Mouse (Mus musculus) cerebellum, adult 2 months (tissue): ENCODE measurements at regions not wholly inside any gene's neighbourhood (a gene's known extent, or its start where the extent isn't known, plus 50 kb on each side); places are given as distances from the start of the nearest gene placed in this dataset.

Source experiments
- DNase-seq, 2 experiments: peaks; one replicate each; pipeline ENCODE4 v3.0.0; 2021
- H3K27ac ChIP-seq: fragments of 200-500 bp; 2 replicates; pipeline ENCODE4 v1.5.1; 2012; ENCODE audit warnings: low read length, control low read depth, inconsistent platforms; ENCODE audit not compliant: insufficient read depth
- H3K27me3 ChIP-seq: fragments of 200-500 bp; 2 replicates; pipeline ENCODE4 v1.6.1; 2012; ENCODE audit warnings: inconsistent platforms, mild to moderate bottlenecking, low read length, moderate library complexity; ENCODE audit not compliant: control insufficient read depth, insufficient read depth
- H3K4me1 ChIP-seq: fragments of 200-500 bp; 2 replicates; pipeline ENCODE4 v1.6.1; 2011; ENCODE audit warnings: low read length; ENCODE audit not compliant: control insufficient read depth, insufficient read depth
- H3K4me3 ChIP-seq: fragments of 200-500 bp; replicated peaks from 2 replicates; pipeline ENCODE3; 2011; ENCODE audit warnings: mild to moderate bottlenecking, low read depth, low read length, control low read depth; ENCODE audit not compliant: insufficient read depth
- CTCF ChIP-seq: fragments of 200-500 bp; IDR thresholded peaks from 2 replicates; pipeline ENCODE4 v1.5.1; 2011; ENCODE audit warnings: low read depth, mild to moderate bottlenecking, control low read depth, low read length, moderate library complexity, borderline replicate concordance; ENCODE audit not compliant: insufficient read depth
- POLR2A ChIP-seq: fragments of 200-500 bp; IDR thresholded peaks from 2 replicates; pipeline ENCODE4 v1.6.1; 2011; ENCODE audit warnings: low read length, control low read depth, borderline replicate concordance; ENCODE audit not compliant: insufficient read depth
- WGBS: fragments of 180-500 bp; shearing (Covaris S2); methylation state at CpG from one replicate; pipeline ENCODE4 v1.1.7; 2018; 5-methylcytosine and 5-hydroxymethylcytosine counted together

DNA sequence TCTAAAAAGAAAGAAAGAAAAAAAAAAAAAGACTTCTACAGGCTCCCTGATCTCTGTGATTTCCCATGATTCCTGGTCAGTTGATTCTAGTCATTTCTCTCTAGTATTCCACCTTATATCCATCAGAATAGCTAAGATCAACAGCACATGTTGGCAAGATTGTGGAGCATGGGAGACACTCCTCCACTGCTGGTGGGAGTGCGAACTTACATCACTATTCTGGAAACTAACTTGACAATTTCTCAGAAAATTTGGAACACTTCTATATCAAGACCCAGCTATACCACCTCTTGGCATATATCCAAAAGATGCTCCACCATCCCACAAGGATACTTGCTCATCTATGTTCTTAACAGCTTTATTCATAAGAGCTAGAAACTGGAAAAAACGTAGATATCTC is 3266.0 kb upstream of the Lrrc6 start:
- Histone ChIP-seq H3K4me1 (no peaks in the 10 kb centered on the region), H3K4me3 (no peak overlapping the region), H3K27me3 (no peaks in the 10 kb centered on the region), H3K27ac (no peak overlapping the region)
- no peak for TF ChIP-seq CTCF
- no peak for TF ChIP-seq POLR2A
- WGBS, result 91% methylated on average over 2 of the region's 2 CpGs
- no peak for DNase-seq

DNA sequence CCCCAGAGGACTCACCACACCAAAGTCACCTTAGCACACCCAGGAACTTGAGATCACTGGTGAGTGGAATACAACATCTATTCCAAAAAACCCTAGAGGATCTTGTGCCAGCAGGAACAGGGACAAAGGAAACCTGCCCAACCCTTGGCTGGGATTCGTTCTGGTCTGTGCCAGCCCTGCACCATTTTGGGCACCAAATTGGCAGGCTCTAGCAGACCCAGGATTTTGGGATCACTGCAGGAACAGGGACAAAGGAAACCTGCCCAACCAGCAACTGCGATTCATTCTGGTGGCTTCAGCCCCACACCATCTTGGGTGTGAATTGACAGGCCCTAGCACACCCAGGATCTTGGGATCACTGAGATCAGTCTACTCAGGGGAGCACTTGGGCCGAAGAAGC is 3251.9 kb upstream of the Lrrc6 start:
- Histone ChIP-seq H3K27ac (no peak overlapping the region), H3K27me3 (no peaks in the 10 kb centered on the region), H3K4me3 (no peak overlapping the region), H3K4me1 (peaks cover 3% of the 10 kb centered on the region; the same call in 1 of the 2 replicates)
- TF ChIP-seq POLR2A (no peak), CTCF (no peak)
- DNase-seq, result peak; percentile 23 to 67
- 19% methylated on average over 3 of the region's 3 CpGs for WGBS

GRCm38 (mm10) chr15:69714680-69715079 is 3214.0 kb upstream of the Lrrc6 start:
- no peak overlapping the region for H3K4me3 ChIP-seq
- H3K4me1 ChIP-seq, result no peaks in the 10 kb centered on the region
- H3K27ac ChIP-seq, result no peak overlapping the region
- TF ChIP-seq POLR2A (no peak), CTCF (no peak)
- no peaks in the 10 kb centered on the region for H3K27me3 ChIP-seq
- WGBS, result 18% methylated on average over 2 of the region's 2 CpGs
- DNase-seq, result peak in 1 of 2 experiments; percentile 26

DNA sequence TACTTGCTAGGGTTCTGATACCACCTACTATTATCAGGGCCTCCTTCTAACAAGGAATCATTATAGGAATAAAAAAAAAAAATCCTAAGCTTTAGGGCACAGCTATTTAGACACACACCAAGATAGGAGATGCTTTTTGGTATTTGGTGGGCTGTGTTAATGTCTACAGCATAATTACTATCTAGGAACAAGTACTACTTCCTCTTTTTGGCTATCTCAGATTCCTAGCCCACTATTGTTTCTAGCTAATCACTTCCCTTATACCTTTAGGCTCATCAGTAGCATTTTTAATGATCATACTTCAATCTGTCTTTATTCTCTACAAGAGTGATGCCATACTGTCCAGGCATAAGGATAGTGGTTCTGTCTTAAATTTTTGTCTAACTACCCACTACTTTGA is 3213.2 kb upstream of the Lrrc6 start:
- no peaks in the 10 kb centered on the region for H3K4me1 ChIP-seq
- H3K4me3 ChIP-seq, result no peak overlapping the region
- H3K27me3 ChIP-seq, result no peaks in the 10 kb centered on the region
- no peak for DNase-seq
- TF ChIP-seq CTCF (no peak), POLR2A (no peak)
- H3K27ac ChIP-seq, result no peak overlapping the region

DNA sequence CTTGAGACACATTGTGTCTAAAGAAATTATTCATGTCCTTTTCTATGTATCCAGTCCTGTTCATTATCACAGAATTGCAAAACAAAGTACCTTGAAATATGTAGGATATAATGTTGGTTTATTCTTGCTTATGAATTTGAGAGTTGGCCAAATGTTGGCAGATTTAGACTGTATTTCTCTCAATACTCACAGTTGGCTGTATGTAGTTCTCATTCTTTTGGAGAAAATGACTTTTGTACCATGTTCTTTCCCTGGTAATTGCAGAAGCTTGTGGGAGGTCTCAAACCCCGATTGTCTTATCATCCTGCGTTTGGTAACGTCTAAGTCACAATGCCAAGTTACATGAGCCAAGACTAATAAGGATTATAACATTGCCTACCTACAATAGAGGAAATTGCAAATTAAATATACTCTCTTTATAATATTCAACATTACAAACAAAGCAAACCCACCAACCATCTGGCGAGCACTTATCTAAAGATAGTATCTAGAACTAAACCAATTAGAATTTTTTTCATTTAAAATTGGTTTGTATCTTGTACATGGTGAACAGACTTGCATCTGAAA is 3195.0 kb upstream of the Lrrc6 start:
- Histone ChIP-seq H3K27ac (no peak overlapping the region), H3K4me3 (no peak overlapping the region), H3K4me1 (no peaks in the 10 kb centered on the region), H3K27me3 (no peaks in the 10 kb centered on the region)
- WGBS, result 62% methylated on average over 4 of the region's 4 CpGs
- DNase-seq, result no peak
- TF ChIP-seq POLR2A (no peak), CTCF (no peak)

- no peak for DNase-seq
- Histone ChIP-seq H3K4me1 (no peaks in the 10 kb centered on the region), H3K27me3 (no peaks in the 10 kb centered on the region), H3K4me3 (no peak overlapping the region), H3K27ac (no peak overlapping the region)
- no peak for TF ChIP-seq CTCF
- no peak for TF ChIP-seq POLR2A
Observed at GRCm38 (mm10) chr15:69690501-69690900, 3189.8 kb upstream of the Lrrc6 start.
